Mouse (Mus musculus): ENCODE results near the gene Mynn. TPM values are rescaled to one million over a fixed set of nuclear protein-coding genes. Genes with fewer than 3 reads are reported as not detected.
"Not testable (repeated sequence)": the region's sequence is repeated elsewhere in the genome, so short reads cannot be mapped to it uniquely, and the experiment has no call there.

Gene Mynn
- total RNA-seq (2017) = 45.3 and 69.8 TPM in 2 replicates

- peak; percentile 79 for ATAC-seq (ENCODE audit: extremely low read depth, insufficient number of reproducible peaks, low FRiP score, poor library complexity, severe bottlenecking)
These were observed at the start of gene Mynn for GRCm38 (mm10) chr3:30602065-30602739. TSS of gene Mynn (plus strand) at chr3:30602065.

- no peak for ATAC-seq (ENCODE audit: extremely low read depth, insufficient number of reproducible peaks, low FRiP score, poor library complexity, severe bottlenecking)
These were observed 48.1 kb upstream of the Mynn start for GRCm38 (mm10) chr3:30553741-30554140.

- ATAC-seq (ENCODE audit: extremely low read depth, insufficient number of reproducible peaks, low FRiP score, poor library complexity, severe bottlenecking) = no peak
These were observed 41.1 kb upstream of the Mynn start for GRCm38 (mm10) chr3:30560677-30561314.

DNA sequence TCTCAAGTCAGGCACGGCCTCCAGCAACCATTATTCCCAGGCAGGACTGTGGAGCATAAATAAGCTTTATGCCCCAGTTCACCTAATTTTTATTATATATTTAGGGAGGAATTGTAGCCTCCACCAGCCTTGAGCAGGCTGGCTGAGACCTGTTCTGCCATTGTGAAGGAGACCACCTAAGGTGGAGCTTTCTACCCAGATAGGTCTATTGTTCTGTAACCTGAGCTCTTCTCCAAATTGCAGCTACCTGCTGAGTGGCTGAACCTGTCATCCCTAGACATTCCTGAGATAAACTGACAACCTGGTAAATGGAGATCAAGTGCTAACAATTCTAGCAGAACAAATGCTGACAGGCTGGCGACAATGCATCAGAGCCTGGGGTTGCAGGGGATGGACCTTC lies 35.5 kb upstream of the Mynn start:
- ATAC-seq (ENCODE audit: extremely low read depth, insufficient number of reproducible peaks, low FRiP score, poor library complexity, severe bottlenecking) = not testable (repeated sequence)

DNA sequence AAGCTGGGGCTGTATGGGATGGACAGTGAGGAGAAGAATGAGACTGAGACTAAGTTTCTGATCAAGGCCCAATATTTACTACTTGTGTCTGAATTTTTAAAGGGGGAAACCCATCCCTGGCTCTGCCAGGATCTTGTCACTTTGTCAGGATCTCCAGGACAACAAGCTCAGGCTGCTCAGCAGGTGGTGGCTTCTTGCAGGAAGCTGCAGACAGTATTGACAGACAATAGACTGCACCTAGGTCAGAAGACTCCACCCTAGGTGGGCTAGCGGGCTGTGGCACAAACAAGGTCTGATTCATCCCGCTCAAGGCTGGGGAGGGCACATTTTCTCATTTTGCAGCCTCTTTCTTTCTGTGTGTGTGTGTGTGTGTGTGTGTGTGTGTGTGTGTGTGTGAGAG lies 28.3 kb upstream of the Mynn start:
- no peak for ATAC-seq (ENCODE audit: extremely low read depth, insufficient number of reproducible peaks, low FRiP score, poor library complexity, severe bottlenecking)

DNA sequence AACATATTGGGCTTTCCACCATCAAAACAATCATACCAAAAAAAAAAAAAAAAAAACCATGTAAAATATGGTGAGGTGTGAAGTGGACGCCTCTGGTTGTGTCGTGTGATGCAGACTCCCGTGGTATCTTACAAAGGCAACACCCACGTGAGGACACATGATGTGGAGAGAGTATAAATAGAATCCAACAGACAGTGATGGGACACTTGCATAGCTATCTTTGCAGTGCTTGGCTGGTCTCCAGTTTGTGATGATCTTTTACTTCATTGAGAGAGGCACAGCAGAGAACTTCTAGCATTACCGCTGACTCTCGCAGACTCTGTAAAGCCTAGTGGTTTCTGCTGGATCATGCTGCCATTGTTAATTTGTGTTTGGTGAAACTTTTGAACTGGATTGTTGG lies 13.0 kb upstream of the Mynn start:
- no peak for ATAC-seq (ENCODE audit: extremely low read depth, insufficient number of reproducible peaks, low FRiP score, poor library complexity, severe bottlenecking)

- peak; percentile 83 for ATAC-seq (ENCODE audit: extremely low read depth, insufficient number of reproducible peaks, low FRiP score, poor library complexity, severe bottlenecking)
These were observed 9.4 kb upstream of the Mynn start for GRCm38 (mm10) chr3:30592418-30592853.

DNA sequence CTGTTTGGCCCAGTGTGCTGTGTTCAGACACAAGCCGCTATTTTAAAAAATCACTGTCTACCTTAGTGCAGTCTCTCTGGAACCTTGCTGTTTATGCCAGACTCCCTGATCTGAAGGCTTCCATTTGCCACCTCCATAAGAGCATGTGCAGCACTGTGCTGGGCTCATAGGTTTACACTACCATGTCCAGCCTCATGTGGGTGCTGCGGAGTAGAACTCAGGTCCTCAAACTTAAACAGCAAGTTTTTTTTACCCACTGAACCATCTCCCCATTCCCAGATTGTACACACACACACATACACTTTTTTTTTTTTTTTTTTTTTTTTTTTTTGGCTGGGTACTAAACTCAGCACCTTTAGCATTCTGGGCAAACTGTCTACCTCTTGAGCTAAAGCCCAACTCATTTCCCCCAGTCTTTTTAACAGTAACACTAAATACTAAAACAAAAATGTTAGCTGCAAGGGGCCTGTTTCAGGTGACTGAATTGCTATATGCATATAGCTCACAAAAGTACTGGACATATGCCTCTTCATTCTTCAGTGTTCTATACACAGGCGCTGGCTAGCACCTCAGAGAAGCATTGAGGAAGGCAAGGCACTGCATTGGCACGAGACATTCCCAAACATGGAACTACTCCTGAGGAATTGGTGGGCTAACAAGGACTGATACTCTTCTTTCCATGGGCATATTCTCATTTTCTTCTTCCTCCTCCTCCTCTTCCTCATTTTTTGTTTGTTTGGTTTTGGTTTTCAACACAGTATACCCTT lies 8.0 kb upstream of the Mynn start:
- peak; percentile 43; the same call in 1 of the 2 replicates for ATAC-seq (ENCODE audit: extremely low read depth, insufficient number of reproducible peaks, low FRiP score, poor library complexity, severe bottlenecking)

DNA sequence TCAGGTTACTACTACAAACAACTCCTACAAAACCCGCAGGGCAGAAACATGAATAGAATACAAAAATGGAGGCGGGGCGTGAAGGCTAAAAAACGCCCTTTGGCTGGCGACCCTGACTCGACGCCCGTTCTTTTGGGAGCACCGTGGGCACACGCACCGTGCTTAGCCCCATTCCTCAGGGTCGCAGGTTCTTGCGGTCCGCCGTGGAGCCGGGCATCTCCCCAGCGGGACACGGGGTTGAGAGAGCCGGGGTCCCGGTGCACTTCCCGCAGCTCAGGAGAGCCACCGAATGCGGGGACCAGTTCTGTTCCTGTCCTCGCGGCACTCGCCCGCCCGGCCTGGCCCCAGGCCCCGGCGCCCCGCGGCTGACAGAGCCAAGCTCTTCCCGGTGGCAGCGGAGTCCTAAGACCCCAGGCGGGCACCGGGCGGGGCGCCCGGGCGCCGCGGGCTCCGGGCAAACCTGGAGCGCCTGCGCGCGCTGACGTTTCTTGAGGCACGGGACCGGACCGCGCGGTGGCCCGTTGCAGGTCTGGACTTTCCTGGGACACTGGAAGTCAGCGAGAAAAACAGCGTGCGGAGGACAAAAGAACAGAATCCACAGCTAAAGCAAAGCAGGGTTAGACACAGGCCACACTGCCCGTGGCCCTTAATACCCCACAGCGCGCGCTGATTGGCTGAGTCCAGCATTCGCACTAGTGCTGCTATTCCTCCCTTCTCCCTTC lies 6.6 kb upstream of the Mynn start:
- ATAC-seq (ENCODE audit: extremely low read depth, insufficient number of reproducible peaks, low FRiP score, poor library complexity, severe bottlenecking) = no peak

GRCm38 (mm10) chr3:30597271-30597670 lies 4.6 kb upstream of the Mynn start:
- no peak for ATAC-seq (ENCODE audit: extremely low read depth, insufficient number of reproducible peaks, low FRiP score, poor library complexity, severe bottlenecking)

DNA sequence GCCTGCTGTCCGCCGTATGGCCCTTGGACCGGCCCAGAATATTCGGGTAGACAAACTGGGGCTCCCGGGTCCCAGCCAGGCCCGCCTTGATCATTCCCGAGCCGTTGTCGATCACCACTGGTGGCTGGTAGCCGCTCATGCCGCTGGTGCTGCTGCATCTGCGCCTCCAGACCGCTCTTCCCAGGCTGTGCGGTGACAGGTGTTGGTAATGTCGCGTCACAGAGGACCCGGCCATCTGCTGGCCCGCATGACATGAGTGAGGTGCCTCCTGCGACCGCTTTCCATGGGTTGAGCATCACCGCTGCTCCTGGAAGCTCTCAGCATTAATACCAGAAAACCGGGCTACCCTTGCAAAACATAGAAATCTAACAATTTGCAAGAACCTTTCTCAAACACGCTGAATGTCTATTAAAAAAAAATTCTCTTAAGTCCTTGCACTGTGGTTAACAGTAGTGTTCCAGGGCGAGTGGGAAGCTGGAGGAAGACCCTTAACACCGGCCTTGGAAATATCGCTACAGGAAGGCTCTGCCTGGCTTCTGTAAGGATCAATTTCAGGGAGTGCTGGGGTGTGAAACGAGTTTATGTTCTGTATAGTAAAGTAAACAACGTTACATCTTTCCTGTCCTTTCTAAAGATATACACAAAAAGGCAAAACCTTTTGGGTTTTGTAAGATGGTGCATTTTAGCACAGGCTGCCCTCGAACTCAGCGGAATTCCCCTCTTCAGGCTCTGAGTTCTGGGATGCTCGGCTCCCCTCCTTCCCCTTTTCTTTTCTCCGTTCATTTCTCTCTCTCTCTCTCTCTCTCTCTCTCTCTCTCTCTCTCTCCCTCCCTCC lies 1.9 kb upstream of the Mynn start, which contains the start of gene Actrt3:
TSS of gene Actrt3 (minus strand) at position 229 of the 835 bp plus-strand sequence.
- ATAC-seq (ENCODE audit: extremely low read depth, insufficient number of reproducible peaks, low FRiP score, poor library complexity, severe bottlenecking) = no peak

- ATAC-seq (ENCODE audit: extremely low read depth, insufficient number of reproducible peaks, low FRiP score, poor library complexity, severe bottlenecking) = no peak
These were observed 1.1 kb upstream of the Mynn start for GRCm38 (mm10) chr3:30600717-30601116.

- peak; percentile 14; the same call in 1 of the 2 replicates for ATAC-seq (ENCODE audit: extremely low read depth, insufficient number of reproducible peaks, low FRiP score, poor library complexity, severe bottlenecking)
These were observed 690 bp upstream of the Mynn start for GRCm38 (mm10) chr3:30601175-30601574.

DNA sequence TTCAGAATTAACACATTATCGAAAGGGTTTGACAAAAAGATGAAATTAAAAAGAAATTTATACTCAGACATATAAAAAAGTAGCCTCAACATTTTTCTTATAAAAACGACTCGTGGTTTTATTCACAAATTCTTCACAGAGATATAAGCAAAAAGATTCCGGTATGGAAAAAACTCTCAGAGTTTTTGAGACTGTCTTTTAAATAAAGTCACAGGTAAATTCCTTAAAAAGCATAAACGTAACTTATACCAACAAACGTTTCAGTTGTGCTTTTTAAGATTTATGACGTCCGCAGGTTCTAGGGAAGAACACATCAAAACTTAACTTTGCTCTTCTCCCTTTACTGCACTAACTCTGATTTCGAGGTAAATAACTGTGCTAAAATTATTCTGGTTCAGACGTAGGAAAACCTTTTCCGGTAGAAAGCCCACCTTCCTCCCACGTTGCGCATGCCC lies 228 bp upstream of the Mynn start:
- no peak for ATAC-seq (ENCODE audit: extremely low read depth, insufficient number of reproducible peaks, low FRiP score, poor library complexity, severe bottlenecking)

GRCm38 (mm10) chr3:30602740-30603098 lies 854 bp downstream of the Mynn start:
- peak; percentile 31; the same call in 1 of the 2 replicates for ATAC-seq (ENCODE audit: extremely low read depth, insufficient number of reproducible peaks, low FRiP score, poor library complexity, severe bottlenecking)

- no peak for ATAC-seq (ENCODE audit: extremely low read depth, insufficient number of reproducible peaks, low FRiP score, poor library complexity, severe bottlenecking)
These were observed 1.4 kb downstream of the Mynn start for GRCm38 (mm10) chr3:30603256-30603655.

DNA sequence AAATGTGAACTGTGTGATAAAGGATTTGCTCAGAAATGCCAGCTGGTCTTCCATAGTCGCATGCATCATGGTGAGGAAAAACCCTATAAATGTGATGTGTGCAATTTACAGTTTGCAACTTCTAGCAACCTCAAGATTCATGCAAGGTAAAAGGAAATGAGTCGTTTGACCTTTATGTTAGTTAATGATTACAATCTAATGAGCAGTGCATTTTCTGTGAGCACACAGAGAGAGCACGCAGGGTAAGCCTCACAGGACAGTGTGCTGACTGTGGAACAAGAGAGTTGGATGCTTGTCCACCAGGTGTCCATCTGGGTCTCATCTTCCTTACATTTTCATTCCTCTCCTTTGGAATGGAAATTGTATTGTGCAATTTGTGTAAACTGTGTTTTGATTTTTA lies 7.1 kb downstream of the Mynn start:
- ATAC-seq (ENCODE audit: extremely low read depth, insufficient number of reproducible peaks, low FRiP score, poor library complexity, severe bottlenecking) = no peak

DNA sequence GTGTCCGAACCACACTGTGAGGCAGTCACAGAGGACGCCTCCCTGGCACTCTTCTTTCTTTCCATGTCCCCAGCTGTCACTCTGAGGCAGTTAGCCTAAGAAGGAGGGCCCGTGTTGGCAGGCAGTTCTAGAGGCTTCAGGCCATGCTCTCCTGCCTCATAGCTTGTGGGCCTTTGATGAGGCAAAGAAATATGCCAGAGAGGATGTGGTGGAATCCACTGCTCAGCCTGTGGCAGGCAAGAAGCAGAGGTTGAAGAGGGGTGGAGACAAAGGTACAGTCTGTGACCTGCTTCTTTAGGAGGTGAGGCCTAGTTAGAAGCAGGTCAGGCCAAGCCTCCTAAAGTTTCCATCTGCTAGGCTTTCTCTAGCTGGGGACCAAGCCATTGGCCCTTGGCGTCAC lies 9.1 kb downstream of the Mynn start:
- ATAC-seq (ENCODE audit: extremely low read depth, insufficient number of reproducible peaks, low FRiP score, poor library complexity, severe bottlenecking) = no peak

Data from neutrophil, adult 5-6 weeks (primary cell).